Mouse (Mus musculus): ENCODE data around the gene Car8. TPM values are rescaled to one million over a fixed set of nuclear protein-coding genes. Genes with fewer than 3 reads are reported as not detected.

Car8 gene
- 8.9 and 11.6 TPM in 2 replicates for polyA plus RNA-seq (2014; fragmentation: Nextera tagmentation; extraction: Ambion mirVana)

DNA sequence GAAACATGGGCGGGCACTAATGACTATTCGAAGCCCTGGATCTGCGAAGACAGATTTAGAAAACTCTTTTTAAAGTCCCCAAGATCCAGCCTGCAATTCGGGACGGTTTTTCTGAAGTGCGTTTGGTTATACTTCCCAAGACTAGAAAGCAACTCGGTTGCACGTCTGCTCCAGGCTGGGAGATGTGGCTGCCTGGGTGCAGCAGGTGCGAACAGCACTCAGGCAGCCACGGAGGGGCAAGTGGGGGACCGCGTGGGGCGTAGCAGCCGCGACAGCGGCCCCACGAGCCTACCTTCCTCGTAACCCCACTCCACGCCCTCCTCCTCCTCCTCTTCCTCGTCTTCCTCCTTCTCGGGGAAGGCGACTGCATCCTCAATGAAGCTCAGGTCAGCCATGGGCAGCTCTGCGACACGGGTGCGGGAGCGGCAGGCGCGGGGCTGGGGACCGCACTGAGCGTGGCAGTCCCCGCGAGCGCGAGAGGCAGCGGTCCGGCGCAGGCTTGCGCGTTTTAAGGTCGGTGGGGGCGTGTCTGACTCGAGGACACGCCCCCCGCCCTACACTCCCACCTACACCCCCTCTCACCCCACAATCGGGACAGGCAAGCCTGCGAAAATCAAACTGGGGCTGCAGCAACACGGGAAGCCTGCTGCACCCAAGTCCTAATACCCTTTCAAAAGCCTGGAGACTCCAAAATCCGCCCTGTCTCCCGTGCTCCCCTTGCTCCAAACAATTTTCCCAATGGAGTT lies at the start of gene Car8:
Car8 (minus strand) TSS at position 482 of the 746 bp plus-strand sequence.
- peak; percentile 91 for ATAC-seq (ENCODE audit: insufficient number of reproducible peaks, insufficient read depth, low FRiP score, low read depth)
- no peaks in the 10 kb centered on the region for H3K9me3 ChIP-seq (ENCODE audit: control insufficient read depth, low read depth, low read length)
- under 1% methylated on average over 49 of the region's 49 CpGs for WGBS
- peak within 1 kb of the TSS; percentile 80 for H3K4me3 ChIP-seq (ENCODE audit: low read depth, low read length)
- H3K27ac ChIP-seq (ENCODE audit: low read length) = no peak within 1 kb of the TSS
- H3K27me3 ChIP-seq (ENCODE audit: control insufficient read depth, insufficient read depth, low read length) = no peaks in the 10 kb centered on the region
- H3K4me2 ChIP-seq (replicated peaks; ENCODE audit: low read depth, low read length) = peak within 1 kb of the TSS; percentile 96
- peak within 1 kb of the TSS; percentile 46 for H3K9ac ChIP-seq (replicated peaks; ENCODE audit: low read depth, low read length)
- H3K4me1 ChIP-seq (ENCODE audit: control insufficient read depth, insufficient read depth, low read length) = no peaks in the 10 kb centered on the region
- H3K36me3 ChIP-seq (ENCODE audit: control insufficient read depth, insufficient read depth, low read length) = no peaks in the 10 kb centered on the region

- 91% methylated on average over 1 of the region's 1 CpGs for WGBS
- Histone ChIP-seq H3K4me3 (ENCODE audit: low read depth, low read length) (no peak overlapping the region), H3K9ac (replicated peaks; ENCODE audit: low read depth, low read length) (no peak overlapping the region), H3K27me3 (ENCODE audit: control insufficient read depth, insufficient read depth, low read length) (no peaks in the 10 kb centered on the region), H3K4me2 (replicated peaks; ENCODE audit: low read depth, low read length) (no peak overlapping the region), H3K4me1 (ENCODE audit: control insufficient read depth, insufficient read depth, low read length) (no peaks in the 10 kb centered on the region), H3K36me3 (ENCODE audit: control insufficient read depth, insufficient read depth, low read length) (no peaks in the 10 kb centered on the region), H3K27ac (ENCODE audit: low read length) (no peak overlapping the region), H3K9me3 (ENCODE audit: control insufficient read depth, low read depth, low read length) (no peaks in the 10 kb centered on the region)
- ATAC-seq (ENCODE audit: insufficient number of reproducible peaks, insufficient read depth, low FRiP score, low read depth) = no peak
Measured at GRCm38 (mm10) chr4:8284934-8285333, 46.1 kb upstream of the Car8 start.

GRCm38 (mm10) chr4:8278159-8278558 lies 39.3 kb upstream of the Car8 start:
- no peak for ATAC-seq (ENCODE audit: insufficient number of reproducible peaks, insufficient read depth, low FRiP score, low read depth)
- H3K9ac ChIP-seq (replicated peaks; ENCODE audit: low read depth, low read length) = no peak overlapping the region
- H3K4me3 ChIP-seq (ENCODE audit: low read depth, low read length) = no peak overlapping the region
- no peaks in the 10 kb centered on the region for H3K9me3 ChIP-seq (ENCODE audit: control insufficient read depth, low read depth, low read length)
- no peak overlapping the region for H3K27ac ChIP-seq (ENCODE audit: low read length)
- H3K4me2 ChIP-seq (replicated peaks; ENCODE audit: low read depth, low read length) = no peak overlapping the region
- no peaks in the 10 kb centered on the region for H3K27me3 ChIP-seq (ENCODE audit: control insufficient read depth, insufficient read depth, low read length)
- WGBS = 92% methylated on average over 2 of the region's 2 CpGs
- no peaks in the 10 kb centered on the region for H3K36me3 ChIP-seq (ENCODE audit: control insufficient read depth, insufficient read depth, low read length)
- no peaks in the 10 kb centered on the region for H3K4me1 ChIP-seq (ENCODE audit: control insufficient read depth, insufficient read depth, low read length)

GRCm38 (mm10) chr4:8249805-8250204 lies 11.0 kb upstream of the Car8 start:
- ATAC-seq (ENCODE audit: insufficient number of reproducible peaks, insufficient read depth, low FRiP score, low read depth) = no peak
- no peak overlapping the region for H3K4me3 ChIP-seq (ENCODE audit: low read depth, low read length)
- no peaks in the 10 kb centered on the region for H3K9me3 ChIP-seq (ENCODE audit: control insufficient read depth, low read depth, low read length)
- 89% methylated on average over 3 of the region's 3 CpGs for WGBS
- H3K27ac ChIP-seq (ENCODE audit: low read length) = no peak overlapping the region
- H3K4me1 ChIP-seq (ENCODE audit: control insufficient read depth, insufficient read depth, low read length) = no peaks in the 10 kb centered on the region
- H3K27me3 ChIP-seq (ENCODE audit: control insufficient read depth, insufficient read depth, low read length) = no peaks in the 10 kb centered on the region
- no peak overlapping the region for H3K9ac ChIP-seq (replicated peaks; ENCODE audit: low read depth, low read length)
- H3K4me2 ChIP-seq (replicated peaks; ENCODE audit: low read depth, low read length) = no peak overlapping the region
- H3K36me3 ChIP-seq (ENCODE audit: control insufficient read depth, insufficient read depth, low read length) = no peaks in the 10 kb centered on the region

DNA sequence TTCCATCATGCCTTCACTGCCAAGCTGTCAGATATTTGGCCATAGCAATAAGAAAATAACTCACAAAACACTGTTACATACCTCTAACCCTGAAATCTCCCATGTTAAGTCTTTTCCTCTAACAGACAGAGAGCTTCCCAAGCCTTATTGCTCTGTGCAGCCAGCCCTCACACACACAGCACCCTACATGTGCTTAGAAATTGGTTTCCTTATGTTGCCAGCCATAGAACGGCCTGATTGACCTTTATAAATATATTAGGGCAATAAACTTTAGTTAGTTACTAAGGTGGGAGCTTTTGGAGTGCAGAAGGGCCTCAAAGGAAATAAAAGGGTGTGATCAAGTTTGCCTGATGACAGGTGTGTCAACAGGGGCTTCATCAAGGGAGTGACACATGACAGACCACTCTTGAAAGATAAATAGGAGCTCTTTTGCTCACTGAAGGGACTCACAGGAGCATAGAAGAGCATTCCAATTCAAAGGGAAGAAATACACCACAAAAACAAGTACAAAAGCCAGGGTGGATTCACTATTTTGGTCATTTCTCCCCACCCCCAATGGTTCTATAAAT lies 6.7 kb upstream of the Car8 start:
- Histone ChIP-seq H3K4me3 (ENCODE audit: low read depth, low read length) (no peak overlapping the region), H3K36me3 (ENCODE audit: control insufficient read depth, insufficient read depth, low read length) (no peaks in the 10 kb centered on the region), H3K9me3 (ENCODE audit: control insufficient read depth, low read depth, low read length) (no peaks in the 10 kb centered on the region), H3K27me3 (ENCODE audit: control insufficient read depth, insufficient read depth, low read length) (no peaks in the 10 kb centered on the region), H3K4me2 (replicated peaks; ENCODE audit: low read depth, low read length) (no peak overlapping the region), H3K27ac (ENCODE audit: low read length) (no peak overlapping the region), H3K4me1 (ENCODE audit: control insufficient read depth, insufficient read depth, low read length) (no peaks in the 10 kb centered on the region), H3K9ac (replicated peaks; ENCODE audit: low read depth, low read length) (no peak overlapping the region)
- ATAC-seq (ENCODE audit: insufficient number of reproducible peaks, insufficient read depth, low FRiP score, low read depth) = no peak
- WGBS = 38% methylated on average over 1 of the region's 1 CpGs

GRCm38 (mm10) chr4:8245062-8245461 lies 6.2 kb upstream of the Car8 start:
- Histone ChIP-seq H3K4me3 (ENCODE audit: low read depth, low read length) (no peak overlapping the region), H3K36me3 (ENCODE audit: control insufficient read depth, insufficient read depth, low read length) (no peaks in the 10 kb centered on the region), H3K9ac (replicated peaks; ENCODE audit: low read depth, low read length) (no peak overlapping the region), H3K27me3 (ENCODE audit: control insufficient read depth, insufficient read depth, low read length) (no peaks in the 10 kb centered on the region), H3K9me3 (ENCODE audit: control insufficient read depth, low read depth, low read length) (no peaks in the 10 kb centered on the region), H3K4me2 (replicated peaks; ENCODE audit: low read depth, low read length) (no peak overlapping the region), H3K27ac (ENCODE audit: low read length) (no peak overlapping the region), H3K4me1 (ENCODE audit: control insufficient read depth, insufficient read depth, low read length) (no peaks in the 10 kb centered on the region)
- no peak for ATAC-seq (ENCODE audit: insufficient number of reproducible peaks, insufficient read depth, low FRiP score, low read depth)
- WGBS = 78% methylated on average over 3 of the region's 3 CpGs

- ATAC-seq (ENCODE audit: insufficient number of reproducible peaks, insufficient read depth, low FRiP score, low read depth) = no peak
- no peaks in the 10 kb centered on the region for H3K36me3 ChIP-seq (ENCODE audit: control insufficient read depth, insufficient read depth, low read length)
- no peaks in the 10 kb centered on the region for H3K9me3 ChIP-seq (ENCODE audit: control insufficient read depth, low read depth, low read length)
- H3K4me2 ChIP-seq (replicated peaks; ENCODE audit: low read depth, low read length) = peak overlapping the region; percentile 96
- no peaks in the 10 kb centered on the region for H3K27me3 ChIP-seq (ENCODE audit: control insufficient read depth, insufficient read depth, low read length)
- H3K4me1 ChIP-seq (ENCODE audit: control insufficient read depth, insufficient read depth, low read length) = no peaks in the 10 kb centered on the region
- H3K27ac ChIP-seq (ENCODE audit: low read length) = no peak overlapping the region
- H3K4me3 ChIP-seq (ENCODE audit: low read depth, low read length) = no peak overlapping the region
- H3K9ac ChIP-seq (replicated peaks; ENCODE audit: low read depth, low read length) = no peak overlapping the region
- WGBS = 41% methylated on average over 11 of the region's 11 CpGs
Measured at GRCm38 (mm10) chr4:8239699-8240098, 858 bp upstream of the Car8 start.

GRCm38 (mm10) chr4:8239306-8239670 lies 447 bp upstream of the Car8 start:
- 22% methylated on average over 11 of the region's 11 CpGs for WGBS
- ATAC-seq (ENCODE audit: insufficient number of reproducible peaks, insufficient read depth, low FRiP score, low read depth) = peak; percentile 76
- H3K9ac ChIP-seq (replicated peaks; ENCODE audit: low read depth, low read length) = no peak overlapping the region
- H3K27ac ChIP-seq (ENCODE audit: low read length) = no peak overlapping the region
- H3K9me3 ChIP-seq (ENCODE audit: control insufficient read depth, low read depth, low read length) = no peaks in the 10 kb centered on the region
- no peaks in the 10 kb centered on the region for H3K27me3 ChIP-seq (ENCODE audit: control insufficient read depth, insufficient read depth, low read length)
- no peaks in the 10 kb centered on the region for H3K36me3 ChIP-seq (ENCODE audit: control insufficient read depth, insufficient read depth, low read length)
- H3K4me3 ChIP-seq (ENCODE audit: low read depth, low read length) = peak overlapping the region; percentile 80
- no peaks in the 10 kb centered on the region for H3K4me1 ChIP-seq (ENCODE audit: control insufficient read depth, insufficient read depth, low read length)
- peak overlapping the region; percentile 96 for H3K4me2 ChIP-seq (replicated peaks; ENCODE audit: low read depth, low read length)

Data from stomach, embryonic 14.5 days (tissue).